Mouse (Mus musculus) liver, embryonic 15.5 days (tissue): ENCODE results near the gene Pramef17. TPM values are rescaled to one million over a fixed set of nuclear protein-coding genes. Genes with fewer than 3 reads are reported as not detected.
"Not testable (repeated sequence)": the region's sequence is repeated elsewhere in the genome, so short reads cannot be mapped to it uniquely, and the experiment has no call there.

Experiments
- ATAC-seq: fragments of 200-750 bp; cut with Nextera tagmentation; 2 replicates; pipeline ENCODE4 v1.8.0; 2017; ENCODE audit warnings: moderate number of reproducible peaks, mild to moderate bottlenecking, moderate library complexity; ENCODE audit not compliant: insufficient read depth
- H3K27ac ChIP-seq: fragments of 300-500 bp; sonication (generic); replicated peaks from 2 replicates; pipeline ENCODE4 v1.5.1; 2015; ENCODE audit warnings: mild to moderate bottlenecking, inconsistent platforms
- H3K27me3 ChIP-seq: fragments of 300-500 bp; sonication (generic); 2 replicates; pipeline ENCODE4 v1.6.1; 2015; ENCODE audit warnings: mild to moderate bottlenecking, inconsistent platforms
- H3K36me3 ChIP-seq: fragments of 300-500 bp; sonication (generic); replicated peaks from 2 replicates; pipeline ENCODE4 v1.6.1; 2015; ENCODE audit warnings: moderate library complexity, mild to moderate bottlenecking, inconsistent platforms
- H3K4me1 ChIP-seq: fragments of 300-500 bp; sonication (generic); replicated peaks from 2 replicates; pipeline ENCODE4 v1.6.1; 2015; ENCODE audit warnings: inconsistent platforms
- H3K4me2 ChIP-seq: fragments of 300-500 bp; sonication (generic); 2 replicates; pipeline ENCODE4 v1.6.1; 2015; ENCODE audit warnings: moderate library complexity, mild to moderate bottlenecking, inconsistent platforms
- H3K4me3 ChIP-seq: fragments of 300-500 bp; sonication (generic); replicated peaks from 2 replicates; pipeline ENCODE4 v1.5.1; 2015; ENCODE audit warnings: mild to moderate bottlenecking, inconsistent platforms
- H3K9ac ChIP-seq: fragments of 300-500 bp; sonication (generic); 2 replicates; pipeline ENCODE4 v1.6.1; 2015; ENCODE audit warnings: moderate library complexity, mild to moderate bottlenecking, inconsistent platforms
- H3K9me3 ChIP-seq: fragments of 300-500 bp; sonication (generic); replicated peaks from 2 replicates; pipeline ENCODE4 v1.6.1; 2016; ENCODE audit warnings: inconsistent platforms
- WGBS: fragments of 180-500 bp; shearing (Covaris S2); methylation state at CpG from one replicate; pipeline ENCODE4 v1.1.7; 2015; ENCODE audit warnings: mixed read lengths; ENCODE audit not compliant: insufficient replicate concordance; 5-methylcytosine and 5-hydroxymethylcytosine counted together
- polyA plus RNA-seq: library from polyadenylated mRNA; unstranded; fragments of >200 nt; fragmentation: Nextera tagmentation; extraction: Ambion mirVana; gene quantifications from 2 replicates; pipeline ENCODE4 v1.2.1, GENCODE M21; 2015

The Pramef17 gene
- not detected in 2 replicates for polyA plus RNA-seq

DNA sequence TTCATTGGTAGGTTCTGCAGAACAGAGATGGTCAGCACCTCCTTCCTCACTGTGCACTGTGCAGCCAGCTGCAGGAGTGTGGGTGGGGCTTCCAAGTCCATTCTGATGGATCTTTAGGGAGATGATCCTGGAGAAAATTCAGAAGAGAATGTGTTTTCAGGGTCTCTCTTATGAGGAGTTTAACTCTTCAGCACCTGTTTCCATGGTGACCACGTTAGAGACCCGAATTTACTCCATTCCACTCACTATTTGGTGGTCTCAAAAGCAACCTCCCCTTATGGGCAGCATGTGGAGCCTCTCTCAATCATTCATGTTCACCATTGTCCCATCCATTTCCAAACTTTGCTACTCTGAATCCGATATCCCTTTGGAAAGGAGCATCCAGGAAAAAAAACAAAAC is at the start of gene Pramef17:
Pramef17 (minus strand) TSS at position 101 of the 400 bp plus-strand sequence.
- not testable (repeated sequence) for H3K9me3 ChIP-seq, H3K4me2 ChIP-seq, H3K4me1 ChIP-seq, H3K4me3 ChIP-seq, H3K9ac ChIP-seq, H3K27me3 ChIP-seq, H3K27ac ChIP-seq, H3K36me3 ChIP-seq, ATAC-seq
- WGBS = 22% methylated on average over 3 of the region's 3 CpGs

GRCm38 (mm10) chr4:143988126-143988525 is 6.0 kb downstream of the Pramef17 start:
- not testable (repeated sequence) for H3K27ac ChIP-seq, H3K9ac ChIP-seq, H3K9me3 ChIP-seq, H3K4me3 ChIP-seq, H3K36me3 ChIP-seq, H3K4me2 ChIP-seq, H3K4me1 ChIP-seq, ATAC-seq, H3K27me3 ChIP-seq
- WGBS = 82% methylated on average over 17 of the region's 17 CpGs

DNA sequence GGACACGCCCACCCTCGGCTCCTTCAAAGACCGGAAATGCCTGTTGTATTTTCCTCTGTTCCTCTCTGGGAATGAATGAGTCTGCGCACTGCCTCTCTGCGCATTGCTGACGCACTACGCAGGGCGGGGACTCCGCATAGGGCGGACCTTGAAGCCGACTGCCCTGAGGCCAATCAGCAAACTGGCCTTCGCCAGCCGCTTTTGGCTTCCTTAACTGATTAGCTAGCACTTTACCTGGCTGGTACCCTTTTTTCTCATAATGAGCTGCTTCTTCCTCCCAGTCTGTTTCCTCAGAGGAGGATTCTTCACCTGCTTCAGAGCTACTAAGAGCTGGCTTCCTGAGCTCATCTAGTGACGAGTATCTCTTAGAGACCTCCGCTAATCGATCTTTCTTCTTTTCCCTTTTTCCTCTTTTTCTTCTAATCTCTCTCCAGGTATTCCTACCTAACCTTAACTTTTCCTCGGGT is 6.7 kb downstream of the Pramef17 start:
- H3K4me1 ChIP-seq, H3K27ac ChIP-seq, H3K36me3 ChIP-seq, H3K4me2 ChIP-seq, ATAC-seq, H3K27me3 ChIP-seq, H3K9me3 ChIP-seq, H3K4me3 ChIP-seq, H3K9ac ChIP-seq: not testable (repeated sequence)
- 78% methylated on average over 12 of the region's 17 CpGs for WGBS

DNA sequence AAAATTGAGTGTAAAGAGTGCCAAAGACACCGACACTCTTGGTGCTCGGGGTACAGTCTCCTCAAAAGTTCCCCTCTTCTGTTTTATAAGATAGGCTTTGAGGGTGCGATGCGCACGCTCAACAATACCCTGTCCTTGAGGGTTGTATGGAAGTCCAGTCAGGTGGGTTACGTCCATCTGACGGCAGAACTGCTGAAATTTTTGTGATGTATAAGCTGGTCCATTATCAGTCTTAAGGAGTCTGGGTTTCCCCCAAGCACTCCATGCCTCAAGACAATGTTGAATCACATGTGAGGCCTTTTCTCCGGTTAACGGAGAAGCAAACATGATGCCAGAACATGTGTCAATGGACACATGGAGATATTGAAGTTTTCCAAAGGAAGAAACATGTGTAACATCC is 8.4 kb downstream of the Pramef17 start:
- not testable (repeated sequence) for H3K4me1 ChIP-seq, H3K9ac ChIP-seq, H3K36me3 ChIP-seq, H3K4me2 ChIP-seq, H3K27ac ChIP-seq, H3K4me3 ChIP-seq, ATAC-seq, H3K9me3 ChIP-seq, H3K27me3 ChIP-seq
- 63% methylated on average over 5 of the region's 9 CpGs for WGBS

- ATAC-seq, H3K27ac ChIP-seq: not testable (repeated sequence)
Measured at GRCm38 (mm10) chr4:143985165-143985564, 9.0 kb downstream of the Pramef17 start.

DNA sequence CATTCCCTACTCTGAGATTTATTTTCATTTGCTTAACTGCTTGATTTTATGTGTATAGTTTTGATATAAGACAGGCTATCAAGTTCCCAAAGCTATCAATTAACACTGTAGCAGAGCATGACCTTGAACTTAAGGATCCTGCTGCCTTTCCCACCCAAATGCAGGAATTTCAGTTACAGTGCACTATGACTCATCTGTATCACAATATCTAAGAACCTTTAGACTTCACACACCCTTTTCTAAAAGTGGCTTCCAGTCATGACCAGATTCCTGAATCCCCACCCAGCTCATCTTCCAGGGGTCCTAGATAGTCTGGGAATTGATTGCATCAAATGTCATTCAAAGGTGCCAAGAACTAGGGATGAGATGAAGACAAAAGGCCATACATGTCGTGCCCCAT is 10.7 kb downstream of the Pramef17 start:
- H3K27me3 ChIP-seq, H3K4me3 ChIP-seq, H3K9ac ChIP-seq, H3K27ac ChIP-seq, H3K4me2 ChIP-seq, H3K4me1 ChIP-seq, ATAC-seq, H3K36me3 ChIP-seq, H3K9me3 ChIP-seq: not testable (repeated sequence)
- 45% methylated on average over 1 of the region's 1 CpGs for WGBS

More at GRCm38 (mm10) chr4:143985165-143985564, 9.0 kb downstream of the Pramef17 start:
- not testable (repeated sequence) for H3K27me3 ChIP-seq, H3K9ac ChIP-seq, H3K9me3 ChIP-seq, H3K4me3 ChIP-seq, H3K4me1 ChIP-seq, H3K4me2 ChIP-seq, H3K36me3 ChIP-seq
- WGBS = no CpG with 5 or more reads among the region's 7 CpGs

DNA sequence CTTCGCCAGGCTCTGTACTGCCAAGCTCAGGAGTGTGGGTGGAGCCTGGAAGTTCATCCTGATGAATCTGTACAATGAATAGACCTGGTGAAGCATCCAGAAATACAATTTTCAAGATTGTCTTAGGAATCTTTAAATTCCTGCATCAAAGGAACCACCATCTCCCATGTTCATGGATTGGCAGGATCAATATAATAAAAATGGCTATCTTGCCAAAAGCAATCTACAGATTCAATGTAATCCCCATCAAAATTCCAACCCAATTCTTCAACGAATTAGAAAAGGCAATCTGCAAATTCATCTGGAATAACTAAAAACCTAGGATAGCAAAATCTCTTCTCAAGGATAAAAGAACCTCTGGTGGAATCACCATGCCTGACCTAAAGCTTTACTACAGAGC is 27.3 kb downstream of the Pramef17 start, which contains the start of gene Gm13101:
Gm13101 (minus strand) TSS at position 101 of the 400 bp plus-strand sequence.
- not testable (repeated sequence) for H3K27me3 ChIP-seq, H3K4me2 ChIP-seq, H3K9me3 ChIP-seq, H3K36me3 ChIP-seq, H3K9ac ChIP-seq, H3K27ac ChIP-seq, ATAC-seq, H3K4me1 ChIP-seq, H3K4me3 ChIP-seq
- WGBS = 17% methylated on average over 2 of the region's 2 CpGs

- not testable (repeated sequence) for ATAC-seq, H3K4me1 ChIP-seq
- 63% methylated on average over 1 of the region's 1 CpGs for WGBS
Measured at GRCm38 (mm10) chr4:143950916-143951315, 43.3 kb downstream of the Pramef17 start, which contains the start of gene Pramef25. Pramef25 (minus strand) TSS chr4:143951016.

More at GRCm38 (mm10) chr4:143950916-143951315, 43.3 kb downstream of the Pramef17 start, which contains the start of gene Pramef25:
- not testable (repeated sequence) for H3K36me3 ChIP-seq, H3K27me3 ChIP-seq, H3K27ac ChIP-seq, H3K9ac ChIP-seq, H3K4me2 ChIP-seq, H3K9me3 ChIP-seq, H3K4me3 ChIP-seq

Other genes starting within 250 kb of the Pramef17 start
- not detected in 2 replicates for gene Gm13023, start 205.0 kb downstream of the Pramef17 start, polyA plus RNA-seq
- not detected in 2 replicates for gene Gm13084, start 178.3 kb downstream of the Pramef17 start, polyA plus RNA-seq
- gene Gm13103, start 147.9 kb downstream of the Pramef17 start, polyA plus RNA-seq = not detected in 2 replicates
- not detected in 2 replicates for gene Pramef6, start 94.0 kb downstream of the Pramef17 start, polyA plus RNA-seq
- not detected in 2 replicates for gene Pramef25, start 43.4 kb downstream of the Pramef17 start, polyA plus RNA-seq
- gene Gm13101, start 27.4 kb downstream of the Pramef17 start, polyA plus RNA-seq = not detected in 2 replicates
- not detected in 2 replicates for gene Pramel4, start 64.8 kb upstream of the Pramef17 start, polyA plus RNA-seq
- not detected in 2 replicates for gene Gm13102, start 112.1 kb upstream of the Pramef17 start, polyA plus RNA-seq
- gene Oog3, start 168.3 kb upstream of the Pramef17 start, polyA plus RNA-seq = not detected in 2 replicates
- gene Oog2, start 196.3 kb upstream of the Pramef17 start, polyA plus RNA-seq = not detected in 2 replicates
- not detected in 2 replicates for gene C87977, start 218.9 kb upstream of the Pramef17 start, polyA plus RNA-seq